Mouse (Mus musculus): ENCODE data around the gene Dhrs13.
"Not testable (repeated sequence)": the region's sequence is repeated elsewhere in the genome, so short reads cannot be mapped to it uniquely, and the experiment has no call there.

The Dhrs13 gene

GRCm38 (mm10) chr11:78044758-78045251 is 12.7 kb downstream of the Dhrs13 start:
- peak; percentile 44 for DNase-seq

- DNase-seq, result not testable (repeated sequence)
Observed at GRCm38 (mm10) chr11:78048637-78049036, 16.6 kb downstream of the Dhrs13 start.

- no peak for DNase-seq
Observed at GRCm38 (mm10) chr11:78053078-78053477, 21.0 kb downstream of the Dhrs13 start.

GRCm38 (mm10) chr11:78056946-78057345 is 24.9 kb downstream of the Dhrs13 start:
- DNase-seq, result no peak

GRCm38 (mm10) chr11:78059833-78060757 is 28.0 kb downstream of the Dhrs13 start:
- peak; percentile 54 for DNase-seq

GRCm38 (mm10) chr11:78062563-78062962 is 30.5 kb downstream of the Dhrs13 start:
- DNase-seq, result no peak

GRCm38 (mm10) chr11:78065906-78066305 is 33.8 kb downstream of the Dhrs13 start:
- no peak for DNase-seq

GRCm38 (mm10) chr11:78066641-78067040 is 34.6 kb downstream of the Dhrs13 start:
- DNase-seq, result no peak

- DNase-seq, result no peak
Observed at GRCm38 (mm10) chr11:78067566-78067965, 35.5 kb downstream of the Dhrs13 start.

GRCm38 (mm10) chr11:78069130-78069529 is 37.0 kb downstream of the Dhrs13 start:
- DNase-seq, result no peak

- DNase-seq, result no peak
Observed at GRCm38 (mm10) chr11:78069646-78070045, 37.6 kb downstream of the Dhrs13 start.

- no peak for DNase-seq
Observed at GRCm38 (mm10) chr11:78071938-78072337, 39.9 kb downstream of the Dhrs13 start.

GRCm38 (mm10) chr11:78072425-78073130 is 40.5 kb downstream of the Dhrs13 start:
- no peak for DNase-seq

- DNase-seq, result no peak
Observed at GRCm38 (mm10) chr11:78073577-78074276, 41.6 kb downstream of the Dhrs13 start.

- DNase-seq, result no peak
Observed at GRCm38 (mm10) chr11:78074277-78074652, 42.2 kb downstream of the Dhrs13 start.

GRCm38 (mm10) chr11:78074666-78075065 is 42.6 kb downstream of the Dhrs13 start:
- no peak for DNase-seq

GRCm38 (mm10) chr11:78079961-78080921 is 48.2 kb downstream of the Dhrs13 start, which contains the start of gene Eral1:
Gene Eral1, minus strand, starts transcription at chr11:78080383.
- DNase-seq, result peak; percentile 82

- no peak for DNase-seq
Observed at GRCm38 (mm10) chr11:78083595-78083994, 51.5 kb downstream of the Dhrs13 start.

GRCm38 (mm10) chr11:78086925-78087479 is 54.9 kb downstream of the Dhrs13 start:
- no peak for DNase-seq

Data from layer of hippocampus, adult 9-11 months (tissue).